In genomic region chr10:22868386-22868918, GRCm38 (mm10) we compare ENCODE assay signal across 10 mouse cellular contexts. TPM values are rescaled to one million over a fixed set of nuclear protein-coding genes. Genes with fewer than 3 reads are reported as not detected.
DNase-seq lines count a peak whose midpoint lies in the region; ATAC-seq and TF ChIP-seq lines count a peak whose summit lies in the region.
"Had no signal": no experiment of that assay in that cellular context is flagged by ENCODE, and none has a peak within 500 bp of the region (broad histone marks: within the 10 kb centered on the region; RNA-seq: fewer than 3 reads in every experiment).

No protein-coding gene starts in this region.

- H3K27me3 ChIP-seq in hindbrain, embryonic 11.5 days (ENCODE audit: control insufficient read depth, insufficient read depth, low read length), result no peaks in the 10 kb centered on the region
- H3K27me3 ChIP-seq in hindbrain, embryonic 10.5 days (ENCODE audit: insufficient read depth, poor library complexity, severe bottlenecking), result no peaks in the 10 kb centered on the region
- H3K27me3 ChIP-seq in embryonic facial prominence, embryonic 14.5 days (replicated peaks; ENCODE audit: control insufficient read depth, insufficient read depth, low read length), result no peaks in the 10 kb centered on the region
- H3K27me3 ChIP-seq in heart, postnatal 0 days (ENCODE audit: control insufficient read depth, insufficient read depth, low read length), result no peaks in the 10 kb centered on the region
- H3K27me3 ChIP-seq in lung, embryonic 14.5 days (ENCODE audit: insufficient read depth, low read length), result no peaks in the 10 kb centered on the region

- H3K4me1 ChIP-seq in hindbrain, embryonic 11.5 days (replicated peaks; ENCODE audit: control insufficient read depth, insufficient read depth, low read length), result no peaks in the 10 kb centered on the region
- H3K4me1 ChIP-seq in hindbrain, embryonic 10.5 days (replicated peaks), result peaks cover 3% of the 10 kb centered on the region; the same call in 1 of the 2 replicates
- H3K4me1 ChIP-seq in embryonic facial prominence, embryonic 14.5 days (ENCODE audit: control insufficient read depth, insufficient read depth, low read length), result peaks cover 6% of the 10 kb centered on the region
- 0 out of 2 replicates have a peak, but pooled peaks cover 6% of the 10 kb centered on the region for H3K4me1 ChIP-seq in heart, postnatal 0 days (ENCODE audit: control insufficient read depth, insufficient read depth)
- peaks cover 4% of the 10 kb centered on the region; the same call in 1 of the 2 replicates for H3K4me1 ChIP-seq in lung, embryonic 14.5 days (ENCODE audit: insufficient read depth)

- no peak for TF ChIP-seq EP300 in heart, postnatal 0 days (IDR thresholded peaks at IDR 0.05; ENCODE audit: low read depth)

- no peak overlapping the region for H3K4me3 ChIP-seq in hindbrain, embryonic 11.5 days (ENCODE audit: low read depth, low read length)
- no peak overlapping the region for H3K4me3 ChIP-seq in hindbrain, embryonic 10.5 days
- H3K4me3 ChIP-seq in embryonic facial prominence, embryonic 14.5 days (ENCODE audit: low read depth, low read length), result no peak overlapping the region
- no peak overlapping the region for H3K4me3 ChIP-seq in heart, postnatal 0 days (ENCODE audit: low read depth, low read length)
- H3K4me3 ChIP-seq in lung, embryonic 14.5 days (ENCODE audit: low read depth, low read length), result no peak overlapping the region
- H3K4me3 ChIP-seq: layer of hippocampus, adult 2 months had no signal

- H3K4me2 ChIP-seq in hindbrain, embryonic 11.5 days (replicated peaks; ENCODE audit: low read depth, low read length), result no peak overlapping the region
- no peak overlapping the region for H3K4me2 ChIP-seq in embryonic facial prominence, embryonic 14.5 days (ENCODE audit: low read depth, low read length)
- no peak overlapping the region for H3K4me2 ChIP-seq in heart, postnatal 0 days (ENCODE audit: low read depth, low read length)
- peak overlapping the region; percentile 26 for H3K4me2 ChIP-seq in lung, embryonic 14.5 days

- no peak overlapping the region for H3K27ac ChIP-seq in hindbrain, embryonic 11.5 days (ENCODE audit: low read depth, low read length)
- H3K27ac ChIP-seq in hindbrain, embryonic 10.5 days, result no peak overlapping the region
- H3K27ac ChIP-seq in embryonic facial prominence, embryonic 14.5 days (replicated peaks; ENCODE audit: low read depth, low read length), result no peak overlapping the region
- H3K27ac ChIP-seq in heart, postnatal 0 days (ENCODE audit: low read depth), result no peak overlapping the region
- H3K27ac ChIP-seq in lung, embryonic 14.5 days (ENCODE audit: low read depth), result peak overlapping the region; percentile 54
- H3K27ac ChIP-seq: layer of hippocampus, adult 2 months had no signal

- no peak for DNase-seq in hindbrain, embryonic 11.5 days (ENCODE audit: low spot score)
- no peak for DNase-seq in hindbrain, embryonic 10.5 days (ENCODE audit: low spot score)
- DNase-seq in embryonic facial prominence, embryonic 14.5 days (ENCODE audit: low spot score), result peak; percentile 78
- DNase-seq in heart, postnatal 0 days (ENCODE audit: low spot score), result no peak
- DNase-seq in lung, embryonic 14.5 days, result peak; percentile 96
- DNase-seq in natural killer cell, adult 2 months (ENCODE audit: low spot score in 2 of 2), result no peak
- no peak for DNase-seq in spleen, postnatal 4 days (ENCODE audit: low spot score in 2 of 2)
- no peak for DNase-seq in left cerebral cortex, adult 11 months (ENCODE audit: low spot score)
- DNase-seq: adrenal gland, adult 8-10 months had no signal

- 43% methylated on average over 8 of the region's 8 CpGs for WGBS in hindbrain, embryonic 11.5 days
- WGBS in hindbrain, embryonic 10.5 days, result 44% methylated on average over 8 of the region's 8 CpGs
- 26% methylated on average over 8 of the region's 8 CpGs for WGBS in embryonic facial prominence, embryonic 14.5 days
- WGBS in heart, postnatal 0 days, result 19% methylated on average over 8 of the region's 8 CpGs
- 11% methylated on average over 8 of the region's 8 CpGs for WGBS in lung, embryonic 14.5 days

- TF ChIP-seq CTCF in heart, postnatal 0 days (IDR thresholded peaks at IDR 0.05; ENCODE audit: low read depth), result no peak
- TF ChIP-seq CTCF in lung, embryonic 14.5 days (IDR thresholded peaks at IDR 0.05; ENCODE audit: low read depth), result no peak

- no peak overlapping the region for H3K9ac ChIP-seq in hindbrain, embryonic 11.5 days (ENCODE audit: low read depth, low read length)
- H3K9ac ChIP-seq in embryonic facial prominence, embryonic 14.5 days (ENCODE audit: low read depth, low read length), result no peak overlapping the region
- H3K9ac ChIP-seq in heart, postnatal 0 days (replicated peaks; ENCODE audit: low read depth, low read length), result no peak overlapping the region
- no peak overlapping the region for H3K9ac ChIP-seq in lung, embryonic 14.5 days

- 0 out of 2 replicates have a peak, but pooled peaks have one; percentile 38 for ATAC-seq in hindbrain, embryonic 11.5 days (ENCODE audit: low FRiP score)
- peak; percentile 65; the same call in 1 of the 2 replicates for ATAC-seq in embryonic facial prominence, embryonic 14.5 days (ENCODE audit: low read depth)
- peak; percentile 44 for ATAC-seq in heart, postnatal 0 days (ENCODE audit: insufficient read depth, low read depth)
- peak; percentile 95 for ATAC-seq in lung, embryonic 14.5 days (ENCODE audit: insufficient read depth)

- no peaks in the 10 kb centered on the region for H3K9me3 ChIP-seq in hindbrain, embryonic 11.5 days (ENCODE audit: control insufficient read depth, low read length)
- H3K9me3 ChIP-seq in hindbrain, embryonic 10.5 days, result no peaks in the 10 kb centered on the region
- H3K9me3 ChIP-seq in embryonic facial prominence, embryonic 14.5 days (ENCODE audit: control insufficient read depth, low read length), result no peaks in the 10 kb centered on the region
- H3K9me3 ChIP-seq in heart, postnatal 0 days (replicated peaks; ENCODE audit: control insufficient read depth, low read length), result no peaks in the 10 kb centered on the region
- H3K9me3 ChIP-seq in lung, embryonic 14.5 days (ENCODE audit: low read depth, low read length), result no peaks in the 10 kb centered on the region

- H3K36me3 ChIP-seq in hindbrain, embryonic 11.5 days (ENCODE audit: control insufficient read depth, insufficient read depth, low read length), result no peaks in the 10 kb centered on the region
- no peaks in the 10 kb centered on the region for H3K36me3 ChIP-seq in hindbrain, embryonic 10.5 days
- no peaks in the 10 kb centered on the region for H3K36me3 ChIP-seq in embryonic facial prominence, embryonic 14.5 days (ENCODE audit: control insufficient read depth, insufficient read depth, low read length)
- no peaks in the 10 kb centered on the region for H3K36me3 ChIP-seq in heart, postnatal 0 days (replicated peaks; ENCODE audit: control insufficient read depth, insufficient read depth, low read length)
- H3K36me3 ChIP-seq in lung, embryonic 14.5 days (ENCODE audit: insufficient read depth), result no peaks in the 10 kb centered on the region

RNA-seq across cellular contexts. Expression of gene Tcf21, which starts 48.5 kb away (rescaled TPM):
- 0.26 and 0.50 TPM in 2 replicates for polyA plus RNA-seq in hindbrain, embryonic 11.5 days (2014; fragmentation: Nextera tagmentation; extraction: Ambion mirVana)
- 0.27 and 0.65 TPM in 2 replicates for polyA plus RNA-seq in hindbrain, embryonic 10.5 days (2016; fragmentation: Nextera tagmentation; extraction: Ambion mirVana)
- polyA plus RNA-seq in embryonic facial prominence, embryonic 14.5 days (2014; fragmentation: Nextera tagmentation; extraction: Ambion mirVana), result 2.0 and 3.0 TPM in 2 replicates
- 17.9 and 21.9 TPM in 2 replicates for total RNA-seq in heart, postnatal 0 days (2014; rRNA removed; ENCODE audit: low replicate concordance)
- 56.0 and 56.9 TPM in 2 replicates for polyA plus RNA-seq in heart, postnatal 0 days (2015; fragmentation: Nextera tagmentation; extraction: Ambion mirVana)
- polyA plus RNA-seq in lung, embryonic 14.5 days (2014; fragmentation: Nextera tagmentation; extraction: Ambion mirVana), result 227 and 238 TPM in 2 replicates
- total RNA-seq: layer of hippocampus, adult 2 months had no signal

Comparison
In these comparisons a context has a peak if more than half of its experiments do, and no peak if none do; other contexts are left out.
1. ATAC-seq: peak in every context shown above with its lines; median percentile 95 in lung, embryonic 14.5 days; 65 in embryonic facial prominence, embryonic 14.5 days; 44 in heart, postnatal 0 days; 38 in hindbrain, embryonic 11.5 days.
2. DNase-seq: peak in embryonic facial prominence, embryonic 14.5 days (single experiment) and lung, embryonic 14.5 days (single experiment); none in hindbrain, embryonic 11.5 days (single experiment), hindbrain, embryonic 10.5 days (single experiment), heart, postnatal 0 days (single experiment), natural killer cell, adult 2 months (0 of 2), spleen, postnatal 4 days (0 of 2) and left cerebral cortex, adult 11 months (single experiment).
3. RNA of gene Tcf21, which starts 48.5 kb away (polyA plus RNA-seq): 227 to 238 TPM in lung, embryonic 14.5 days and 56.0 to 56.9 TPM in heart, postnatal 0 days; 2.0 to 3.0 TPM in embryonic facial prominence, embryonic 14.5 days, 0.27 to 0.65 TPM in hindbrain, embryonic 10.5 days and 0.26 to 0.50 TPM in hindbrain, embryonic 11.5 days; every median in the first group is over 10 times any median in the second.